Mouse (Mus musculus): Measurements from ENCODE around the gene Csf3. TPM values are rescaled to one million over a fixed set of nuclear protein-coding genes. Genes with fewer than 3 reads are reported as not detected.
"Not testable (repeated sequence)": the region's sequence is repeated elsewhere in the genome, so short reads cannot be mapped to it uniquely, and the experiment has no call there.

Csf3 gene
- total RNA-seq, 2 experiments from 2014 or later, result not detected

- DNase-seq (ENCODE audit: low spot score in 2 of 2), result no peak
These were observed 4.4 kb upstream of the Csf3 start for GRCm38 (mm10) chr11:98696454-98697216.

- no peak for DNase-seq (ENCODE audit: low spot score in 2 of 2)
These were observed 3.8 kb upstream of the Csf3 start for GRCm38 (mm10) chr11:98697225-98697624.

- no peak for DNase-seq (ENCODE audit: low spot score in 2 of 2)
These were observed 2.0 kb upstream of the Csf3 start for GRCm38 (mm10) chr11:98698849-98699640.

- peak; percentile 53 to 85 for DNase-seq (ENCODE audit: low spot score in 2 of 2)
These were observed 1.2 kb upstream of the Csf3 start for GRCm38 (mm10) chr11:98699911-98700310.

- no peak for DNase-seq (ENCODE audit: low spot score in 2 of 2)
These were observed 1.3 kb downstream of the Csf3 start for GRCm38 (mm10) chr11:98702323-98702722.

- DNase-seq (ENCODE audit: low spot score in 2 of 2), result no peak
These were observed 4.0 kb downstream of the Csf3 start for GRCm38 (mm10) chr11:98705021-98705420.

GRCm38 (mm10) chr11:98707401-98708281 lies 6.6 kb downstream of the Csf3 start:
- no peak for DNase-seq (ENCODE audit: low spot score in 2 of 2)

GRCm38 (mm10) chr11:98708282-98708956 lies 7.4 kb downstream of the Csf3 start:
- DNase-seq (ENCODE audit: low spot score in 2 of 2), result no peak

- no peak for DNase-seq (ENCODE audit: low spot score in 2 of 2)
These were observed 8.1 kb downstream of the Csf3 start for GRCm38 (mm10) chr11:98709001-98709741.

GRCm38 (mm10) chr11:98710416-98711045 lies 9.5 kb downstream of the Csf3 start:
- DNase-seq (ENCODE audit: low spot score in 2 of 2), result peak; percentile 64 to 84

GRCm38 (mm10) chr11:98711046-98711434 lies 10.0 kb downstream of the Csf3 start:
- DNase-seq (ENCODE audit: low spot score in 2 of 2), result no peak

- not testable (repeated sequence) for DNase-seq (ENCODE audit: low spot score in 2 of 2)
These were observed 10.9 kb downstream of the Csf3 start for GRCm38 (mm10) chr11:98712009-98712408.

- DNase-seq (ENCODE audit: low spot score in 2 of 2), result no peak
These were observed 12.6 kb downstream of the Csf3 start for GRCm38 (mm10) chr11:98713703-98714102.

GRCm38 (mm10) chr11:98715946-98716345 lies 14.9 kb downstream of the Csf3 start:
- no peak for DNase-seq (ENCODE audit: low spot score in 2 of 2)

- DNase-seq (ENCODE audit: low spot score in 2 of 2), result peak; percentile 84 to 91
These were observed 16.8 kb downstream of the Csf3 start for GRCm38 (mm10) chr11:98717904-98718303.

- no peak for DNase-seq (ENCODE audit: low spot score in 2 of 2)
These were observed 19.7 kb downstream of the Csf3 start for GRCm38 (mm10) chr11:98720756-98721155.

GRCm38 (mm10) chr11:98721458-98722226 lies 20.6 kb downstream of the Csf3 start:
- peak in 1 of 2 experiments; percentile 82 for DNase-seq (ENCODE audit: low spot score in 2 of 2)

- DNase-seq (ENCODE audit: low spot score in 2 of 2), result no peak
These were observed 22.0 kb downstream of the Csf3 start for GRCm38 (mm10) chr11:98723098-98723497.

Data from layer of hippocampus, adult 18-20 months (tissue).